Mouse (Mus musculus) embryonic facial prominence, embryonic 12.5 days (tissue): ENCODE measurements around the gene Smtnl2. TPM values are rescaled to one million over a fixed set of nuclear protein-coding genes. Genes with fewer than 3 reads are reported as not detected.

ENCODE experiments used
- ATAC-seq: fragments of 200-750 bp; cut with Nextera tagmentation; 2 replicates; pipeline ENCODE4 v1.8.0; 2017; ENCODE audit not compliant: insufficient number of reproducible peaks, insufficient read depth, low FRiP score, low TSS enrichment
- H3K27ac ChIP-seq: fragments of 300-500 bp; sonication (generic); 2 replicates; pipeline ENCODE4 v1.5.1; 2016; ENCODE audit warnings: mild to moderate bottlenecking
- H3K27me3 ChIP-seq: fragments of 300-500 bp; sonication (generic); 2 replicates; pipeline ENCODE4 v1.6.1; 2016; ENCODE audit warnings: mild to moderate bottlenecking, moderate library complexity
- H3K36me3 ChIP-seq: fragments of 300-500 bp; sonication (generic); 2 replicates; pipeline ENCODE4 v1.6.1; 2016; ENCODE audit warnings: mild to moderate bottlenecking
- H3K4me1 ChIP-seq: fragments of 300-500 bp; sonication (generic); 2 replicates; pipeline ENCODE4 v1.6.1; 2016
- H3K4me2 ChIP-seq: fragments of 300-500 bp; sonication (generic); replicated peaks from 2 replicates; pipeline ENCODE4 v1.6.1; 2016; ENCODE audit warnings: mild to moderate bottlenecking, moderate library complexity
- H3K4me3 ChIP-seq: fragments of 300-500 bp; sonication (generic); 2 replicates; pipeline ENCODE4 v1.5.1; 2016; ENCODE audit warnings: mild to moderate bottlenecking
- H3K9ac ChIP-seq: fragments of 300-500 bp; sonication (generic); 2 replicates; pipeline ENCODE4 v1.6.1; 2016; ENCODE audit warnings: mild to moderate bottlenecking, moderate library complexity
- H3K9me3 ChIP-seq: fragments of 300-500 bp; sonication (generic); 2 replicates; pipeline ENCODE4 v1.6.1; 2016; ENCODE audit warnings: mild to moderate bottlenecking, moderate library complexity
- WGBS: fragments of 180-500 bp; shearing (Covaris S2); methylation state at CpG from one replicate; pipeline ENCODE4 v1.1.7; 2016; 5-methylcytosine and 5-hydroxymethylcytosine counted together
- polyA plus RNA-seq: library from polyadenylated mRNA; unstranded; fragments of >200 nt; fragmentation: Nextera tagmentation; extraction: Ambion mirVana; gene quantifications from 2 replicates; pipeline ENCODE4 v1.2.1, GENCODE M21; 2016

Smtnl2 gene
- polyA plus RNA-seq, 1 experiment from 2014 or later = 23.4 TPM

GRCm38 (mm10) chr11:72421518-72422278, 10.2 kb upstream of the Smtnl2 start:
- Histone ChIP-seq H3K9ac (no peak overlapping the region), H3K27me3 (no peaks in the 10 kb centered on the region), H3K36me3 (no peaks in the 10 kb centered on the region), H3K4me3 (no peak overlapping the region), H3K9me3 (no peaks in the 10 kb centered on the region), H3K27ac (no peak overlapping the region), H3K4me2 (no peak overlapping the region), H3K4me1 (peaks cover 8% of the 10 kb centered on the region; the same call in 1 of the 2 replicates)
- 92% methylated on average over 11 of the region's 11 CpGs for WGBS
- no peak for ATAC-seq

GRCm38 (mm10) chr11:72420460-72421122, 9.1 kb upstream of the Smtnl2 start:
- no peak for ATAC-seq
- Histone ChIP-seq H3K27me3 (no peaks in the 10 kb centered on the region), H3K4me3 (no peak overlapping the region), H3K4me2 (no peak overlapping the region), H3K27ac (no peak overlapping the region), H3K36me3 (no peaks in the 10 kb centered on the region), H3K9ac (no peak overlapping the region), H3K4me1 (peaks cover 8% of the 10 kb centered on the region; the same call in 1 of the 2 replicates), H3K9me3 (no peaks in the 10 kb centered on the region)
- WGBS = 85% methylated on average over 6 of the region's 6 CpGs

- H3K9ac ChIP-seq = no peak overlapping the region
- H3K27ac ChIP-seq = no peak overlapping the region
- ATAC-seq = no peak
- WGBS = 83% methylated on average over 6 of the region's 6 CpGs
- no peak overlapping the region for H3K4me3 ChIP-seq
- no peaks in the 10 kb centered on the region for H3K9me3 ChIP-seq
- H3K4me1 ChIP-seq = peaks cover 8% of the 10 kb centered on the region; the same call in 1 of the 2 replicates
- H3K27me3 ChIP-seq = no peaks in the 10 kb centered on the region
- H3K4me2 ChIP-seq = no peak overlapping the region
- H3K36me3 ChIP-seq = no peaks in the 10 kb centered on the region
Measured at GRCm38 (mm10) chr11:72419006-72419405, 7.5 kb upstream of the Smtnl2 start.

GRCm38 (mm10) chr11:72418227-72418626, 6.7 kb upstream of the Smtnl2 start:
- H3K9ac ChIP-seq = no peak overlapping the region
- no peaks in the 10 kb centered on the region for H3K9me3 ChIP-seq
- H3K27me3 ChIP-seq = 0 out of 2 replicates have a peak, but pooled peaks cover 1% of the 10 kb centered on the region
- H3K4me1 ChIP-seq = peaks cover 8% of the 10 kb centered on the region; the same call in 1 of the 2 replicates
- WGBS = 35% methylated on average over 8 of the region's 8 CpGs
- H3K27ac ChIP-seq = no peak overlapping the region
- no peak overlapping the region for H3K4me3 ChIP-seq
- no peak for ATAC-seq
- no peaks in the 10 kb centered on the region for H3K36me3 ChIP-seq
- no peak overlapping the region for H3K4me2 ChIP-seq

GRCm38 (mm10) chr11:72417376-72417775, 5.9 kb upstream of the Smtnl2 start:
- Histone ChIP-seq H3K4me3 (no peak overlapping the region), H3K4me2 (no peak overlapping the region), H3K27me3 (0 out of 2 replicates have a peak, but pooled peaks cover 6% of the 10 kb centered on the region), H3K4me1 (peaks cover 8% of the 10 kb centered on the region; the same call in 1 of the 2 replicates), H3K9me3 (no peaks in the 10 kb centered on the region), H3K27ac (no peak overlapping the region), H3K36me3 (no peaks in the 10 kb centered on the region), H3K9ac (no peak overlapping the region)
- WGBS = 6% methylated on average over 4 of the region's 4 CpGs
- no peak for ATAC-seq

- Histone ChIP-seq H3K9ac (no peak overlapping the region), H3K9me3 (no peaks in the 10 kb centered on the region), H3K36me3 (no peaks in the 10 kb centered on the region), H3K4me3 (no peak overlapping the region), H3K27me3 (0 out of 2 replicates have a peak, but pooled peaks cover 6% of the 10 kb centered on the region), H3K27ac (no peak overlapping the region), H3K4me2 (no peak overlapping the region), H3K4me1 (peaks cover 8% of the 10 kb centered on the region; the same call in 1 of the 2 replicates)
- WGBS = 88% methylated on average over 5 of the region's 5 CpGs
- ATAC-seq = no peak
Measured at GRCm38 (mm10) chr11:72416666-72417065, 5.2 kb upstream of the Smtnl2 start.

- no peaks in the 10 kb centered on the region for H3K9me3 ChIP-seq
- H3K4me2 ChIP-seq = no peak overlapping the region
- no peaks in the 10 kb centered on the region for H3K36me3 ChIP-seq
- peaks cover 21% of the 10 kb centered on the region for H3K4me1 ChIP-seq
- peaks cover 13% of the 10 kb centered on the region for H3K27me3 ChIP-seq
- WGBS = 75% methylated on average over 8 of the region's 8 CpGs
- no peak overlapping the region for H3K27ac ChIP-seq
- H3K4me3 ChIP-seq = no peak overlapping the region
- ATAC-seq = no peak
- H3K9ac ChIP-seq = no peak overlapping the region
Measured at GRCm38 (mm10) chr11:72415155-72415554, 3.6 kb upstream of the Smtnl2 start.

- Histone ChIP-seq H3K4me3 (no peak overlapping the region), H3K4me1 (peaks cover 24% of the 10 kb centered on the region), H3K36me3 (no peaks in the 10 kb centered on the region), H3K9me3 (no peaks in the 10 kb centered on the region), H3K27ac (no peak overlapping the region), H3K27me3 (peaks cover 20% of the 10 kb centered on the region), H3K9ac (no peak overlapping the region), H3K4me2 (no peak overlapping the region)
- ATAC-seq = no peak
- WGBS = 72% methylated on average over 5 of the region's 5 CpGs
Measured at GRCm38 (mm10) chr11:72413601-72414190, 2.2 kb upstream of the Smtnl2 start.

GRCm38 (mm10) chr11:72413016-72413415, 1.5 kb upstream of the Smtnl2 start:
- WGBS = 70% methylated on average over 7 of the region's 7 CpGs

GRCm38 (mm10) chr11:72411945-72412344, 432 bp upstream of the Smtnl2 start:
- peaks cover 20% of the 10 kb centered on the region for H3K27me3 ChIP-seq
- H3K4me2 ChIP-seq = peak overlapping the region; percentile 100
- H3K9me3 ChIP-seq = no peaks in the 10 kb centered on the region
- peaks cover 25% of the 10 kb centered on the region for H3K4me1 ChIP-seq
- H3K36me3 ChIP-seq = no peaks in the 10 kb centered on the region
- ATAC-seq = no peak
- 34% methylated on average over 9 of the region's 9 CpGs for WGBS
- H3K27ac ChIP-seq = 0 out of 2 replicates have a peak overlapping the region, but pooled peaks have one; percentile 60
- peak overlapping the region; percentile 68 for H3K4me3 ChIP-seq
- H3K9ac ChIP-seq = peak overlapping the region; percentile 67; the same call in 1 of the 2 replicates

More at GRCm38 (mm10) chr11:72413016-72413415, 1.5 kb upstream of the Smtnl2 start:
- Histone ChIP-seq H3K9ac (no peak overlapping the region), H3K9me3 (no peaks in the 10 kb centered on the region), H3K27ac (no peak overlapping the region), H3K4me2 (no peak overlapping the region), H3K36me3 (no peaks in the 10 kb centered on the region), H3K4me1 (peaks cover 24% of the 10 kb centered on the region), H3K4me3 (no peak overlapping the region), H3K27me3 (peaks cover 20% of the 10 kb centered on the region)
- no peak for ATAC-seq

- peak overlapping the region; percentile 100 for H3K4me2 ChIP-seq
- H3K4me3 ChIP-seq = peak overlapping the region; percentile 68
- peaks cover 25% of the 10 kb centered on the region for H3K4me1 ChIP-seq
- H3K27ac ChIP-seq = no peak overlapping the region
- WGBS = 1% methylated on average over 25 of the region's 25 CpGs
- peaks cover 20% of the 10 kb centered on the region for H3K27me3 ChIP-seq
- no peaks in the 10 kb centered on the region for H3K9me3 ChIP-seq
- no peak for ATAC-seq
- peak overlapping the region; percentile 67; the same call in 1 of the 2 replicates for H3K9ac ChIP-seq
- no peaks in the 10 kb centered on the region for H3K36me3 ChIP-seq
Measured at GRCm38 (mm10) chr11:72410521-72411092, 906 bp downstream of the Smtnl2 start.
